Mouse (Mus musculus): Measurements from ENCODE around the gene Gm5458.
"Not testable (repeated sequence)": the region's sequence is repeated elsewhere in the genome, so short reads cannot be mapped to it uniquely, and the experiment has no call there.

Gene Gm5458

DNA sequence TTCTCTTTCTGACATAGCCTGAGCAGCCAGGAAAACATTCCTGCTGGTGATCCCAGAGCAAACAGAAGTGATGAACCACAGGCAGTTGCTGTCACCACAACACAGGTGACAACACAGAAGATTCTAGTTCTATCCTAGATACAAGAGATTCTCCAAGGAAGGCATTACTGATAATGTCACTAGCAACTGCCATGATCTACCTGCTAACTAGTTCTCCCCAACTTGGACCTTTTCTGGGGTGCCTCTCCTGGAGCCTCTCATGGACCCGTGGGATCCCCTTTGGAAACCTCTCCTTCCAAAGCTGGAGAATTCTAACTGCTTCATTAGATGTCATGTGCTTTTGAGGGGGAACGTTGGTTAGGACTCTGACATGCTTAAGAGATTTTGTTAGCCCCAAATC is at the start of gene Gm5458:
Gene Gm5458, minus strand, starts transcription at position 101 of the 400 bp plus-strand sequence.
- DNase-seq (ENCODE audit: low read depth, low spot score) = not testable (repeated sequence)

DNA sequence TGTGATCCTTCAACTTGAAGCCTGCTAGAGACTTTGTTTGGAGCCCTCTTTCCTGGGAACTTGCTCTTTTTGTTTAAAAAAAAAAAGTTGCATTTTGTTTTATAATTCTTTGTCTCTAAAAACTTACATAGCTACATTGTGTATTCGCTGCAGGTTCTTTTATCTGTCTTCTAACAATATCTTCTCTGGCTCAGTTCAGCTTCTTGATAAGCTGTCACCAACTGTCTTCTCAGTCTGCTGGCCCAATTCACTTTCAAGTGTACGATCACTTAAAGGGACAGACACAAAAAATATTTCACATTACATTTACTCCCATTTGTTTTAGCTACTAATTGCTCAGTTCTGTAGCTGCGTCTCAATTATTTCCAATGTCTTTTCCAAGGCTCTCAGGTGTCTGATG is 43.9 kb upstream of the Gm5458 start:
- DNase-seq (ENCODE audit: low read depth, low spot score) = no peak

DNA sequence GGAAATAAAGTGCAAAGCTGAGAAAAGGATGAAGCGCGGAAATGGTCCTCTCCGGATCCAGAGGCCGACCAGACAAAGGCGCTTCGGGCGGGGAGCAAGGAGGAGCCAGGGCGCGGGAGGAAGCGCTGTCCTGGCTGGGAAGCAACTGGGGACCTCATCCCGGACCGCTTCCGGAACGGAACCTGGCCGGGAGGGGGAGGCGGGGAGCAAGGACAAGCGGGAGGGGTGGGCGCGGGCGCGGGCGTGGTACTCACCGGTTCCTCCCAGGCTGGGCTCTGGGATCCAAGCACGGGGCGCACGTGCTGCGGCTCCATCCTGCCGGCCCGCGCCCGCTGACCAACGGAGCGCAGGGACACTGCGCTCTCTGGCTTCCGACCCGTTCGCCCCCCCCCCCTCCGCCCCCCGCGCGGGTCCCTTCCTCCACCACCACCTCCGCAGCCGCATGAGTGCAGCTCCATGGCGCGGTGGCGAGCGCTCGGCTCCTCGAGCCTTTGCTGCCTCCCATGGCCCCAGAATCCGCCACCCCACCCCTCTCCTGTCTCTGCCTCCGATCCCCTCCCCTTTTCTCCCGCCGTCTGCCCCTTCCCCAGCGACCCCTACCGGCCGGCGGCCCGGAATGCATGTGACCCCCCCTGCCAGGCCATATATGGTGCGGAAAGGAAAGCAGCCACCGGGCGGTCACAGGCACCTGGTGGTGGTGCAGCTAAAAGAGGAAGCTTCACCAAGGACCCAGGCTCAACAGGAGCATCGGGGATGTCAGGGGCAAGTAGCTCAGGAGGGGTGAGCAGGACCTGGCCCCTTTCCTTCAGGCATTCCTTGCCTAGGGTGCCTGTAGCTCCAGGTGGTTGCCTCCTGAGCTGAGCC is 17.3 kb downstream of the Gm5458 start, which contains the start of gene Gm2237:
Gene Gm2237, minus strand, starts transcription at position 332 of the 864 bp plus-strand sequence.
- DNase-seq (ENCODE audit: low read depth, low spot score) = not testable (repeated sequence)

DNA sequence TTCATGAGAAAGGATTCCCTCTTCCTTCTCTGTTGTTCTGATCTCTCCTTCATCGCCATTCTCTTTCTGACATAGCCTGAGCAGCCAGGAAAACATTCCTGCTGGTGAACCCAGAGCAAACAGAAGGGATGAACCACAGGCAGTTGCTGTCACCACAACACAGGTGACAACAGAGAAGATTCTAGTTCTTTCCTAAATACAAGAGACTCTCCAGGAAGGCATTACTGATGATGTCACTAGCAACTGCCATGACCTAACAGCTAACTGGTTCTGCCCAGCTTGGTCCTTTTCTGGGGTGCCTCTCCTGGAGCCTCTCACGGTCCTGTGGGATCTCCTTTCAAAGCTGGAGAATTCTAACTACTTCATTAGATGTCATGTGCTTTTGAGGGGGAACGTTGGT is 52.5 kb downstream of the Gm5458 start, which contains the start of gene Gm2244:
Gene Gm2244, minus strand, starts transcription at position 101 of the 400 bp plus-strand sequence.
- not testable (repeated sequence) for DNase-seq (ENCODE audit: low read depth, low spot score)

Measured in c-Kit-negative CD71-positive TER-119-positive erythroid progenitor cells, embryonic 14.5 days (primary cell).